ENCODE assay signal across 11 mouse cellular contexts in genomic region chr10:46072550-46073470, GRCm38 (mm10).
DNase-seq lines count a peak whose midpoint lies in the region; ATAC-seq and TF ChIP-seq lines count a peak whose summit lies in the region.
"Had no signal": no experiment of that assay in that cellular context is flagged by ENCODE, and none has a peak within 500 bp of the region (broad histone marks: within the 10 kb centered on the region; RNA-seq: fewer than 3 reads in every experiment).

No protein-coding gene starts in this region.

- no peak overlapping the region for H3K4me3 ChIP-seq in hindbrain, embryonic 13.5 days
- no peak overlapping the region for H3K4me3 ChIP-seq in midbrain, embryonic 16.5 days (ENCODE audit: low read depth, low read length)
- no peak overlapping the region for H3K4me3 ChIP-seq in liver, postnatal 0 days (ENCODE audit: low read depth, low read length)
- H3K4me3 ChIP-seq: embryonic facial prominence, embryonic 10.5 days had no signal

- H3K4me2 ChIP-seq in hindbrain, embryonic 13.5 days, result no peak overlapping the region
- H3K4me2 ChIP-seq in midbrain, embryonic 16.5 days (ENCODE audit: low read length), result no peak overlapping the region
- H3K4me2 ChIP-seq in liver, postnatal 0 days (ENCODE audit: low read depth, low read length), result no peak overlapping the region
- H3K4me2 ChIP-seq: lung, embryonic 14.5 days had no signal

- no peak for TF ChIP-seq CTCF in liver, postnatal 0 days (IDR thresholded peaks at IDR 0.05; ENCODE audit: low read depth)

- H3K36me3 ChIP-seq in hindbrain, embryonic 13.5 days, result no peaks in the 10 kb centered on the region
- H3K36me3 ChIP-seq in midbrain, embryonic 16.5 days (ENCODE audit: control insufficient read depth, insufficient read depth, low read length), result no peaks in the 10 kb centered on the region
- no peaks in the 10 kb centered on the region for H3K36me3 ChIP-seq in liver, postnatal 0 days (replicated peaks; ENCODE audit: insufficient read depth, low read length)
- H3K36me3 ChIP-seq: embryonic facial prominence, embryonic 10.5 days had no signal

- ATAC-seq in hindbrain, embryonic 13.5 days (ENCODE audit: low FRiP score), result peak; percentile 53; the same call in 1 of the 2 replicates
- ATAC-seq in midbrain, embryonic 16.5 days, result peak; percentile 61
- ATAC-seq in liver, postnatal 0 days, result no peak
- ATAC-seq: inflammation-experienced regulatory T-cells, adult 6 months had no signal

- H3K9ac ChIP-seq in hindbrain, embryonic 13.5 days, result no peak overlapping the region
- no peak overlapping the region for H3K9ac ChIP-seq in midbrain, embryonic 16.5 days (ENCODE audit: low read depth, low read length)
- H3K9ac ChIP-seq in liver, postnatal 0 days (replicated peaks), result no peak overlapping the region
- H3K9ac ChIP-seq: lung, embryonic 14.5 days had no signal

- H3K27ac ChIP-seq in hindbrain, embryonic 13.5 days, result peak overlapping the region; percentile 73
- peak overlapping the region; percentile 58 for H3K27ac ChIP-seq in midbrain, embryonic 16.5 days (ENCODE audit: low read length)
- H3K27ac ChIP-seq in liver, postnatal 0 days (ENCODE audit: low read depth), result no peak overlapping the region
- H3K27ac ChIP-seq: embryonic facial prominence, embryonic 10.5 days had no signal

- H3K4me1 ChIP-seq in hindbrain, embryonic 13.5 days (replicated peaks), result peaks cover 32% of the 10 kb centered on the region
- H3K4me1 ChIP-seq in midbrain, embryonic 16.5 days (ENCODE audit: control insufficient read depth, insufficient read depth, low read length), result peaks cover 15% of the 10 kb centered on the region
- H3K4me1 ChIP-seq in liver, postnatal 0 days (ENCODE audit: insufficient read depth), result no peaks in the 10 kb centered on the region

- peak; percentile 23 for DNase-seq in 416B (ENCODE audit: low read depth)
- peak; percentile 58 for DNase-seq in Muller cell, postnatal 12 days (ENCODE audit: inconsistent ontology term)
- DNase-seq in gastrocnemius, adult 8-10 months (ENCODE audit: low spot score in 2 of 2), result no peak
- no peak for DNase-seq in heart, postnatal 4 days
- DNase-seq in liver, postnatal 0 days, result no peak
- DNase-seq: adrenal gland, postnatal 25 days; lung, embryonic 14.5 days had no signal

- TF ChIP-seq EP300 in liver, postnatal 0 days (IDR thresholded peaks at IDR 0.05; ENCODE audit: low read depth), result no peak

- H3K27me3 ChIP-seq in hindbrain, embryonic 13.5 days, result no peaks in the 10 kb centered on the region
- no peaks in the 10 kb centered on the region for H3K27me3 ChIP-seq in midbrain, embryonic 16.5 days (ENCODE audit: control insufficient read depth, insufficient read depth, low read depth, low read length)
- H3K27me3 ChIP-seq in liver, postnatal 0 days (ENCODE audit: insufficient read depth, low read length), result no peaks in the 10 kb centered on the region

- no peaks in the 10 kb centered on the region for H3K9me3 ChIP-seq in hindbrain, embryonic 13.5 days
- no peaks in the 10 kb centered on the region for H3K9me3 ChIP-seq in midbrain, embryonic 16.5 days (replicated peaks; ENCODE audit: control insufficient read depth, low read length, poor library complexity, severe bottlenecking)
- H3K9me3 ChIP-seq in liver, postnatal 0 days (ENCODE audit: low read length), result no peaks in the 10 kb centered on the region
- H3K9me3 ChIP-seq: embryonic facial prominence, embryonic 10.5 days had no signal

- 54% methylated on average over 16 of the region's 16 CpGs for WGBS in hindbrain, embryonic 13.5 days
- WGBS in midbrain, embryonic 16.5 days, result 52% methylated on average over 16 of the region's 16 CpGs
- 71% methylated on average over 16 of the region's 16 CpGs for WGBS in liver, postnatal 0 days (ENCODE audit: insufficient replicate concordance)

Comparison
In these comparisons a context has a peak if more than half of its experiments do, and no peak if none do; other contexts are left out.
1. DNase-seq: peak in 416B (single experiment) and Muller cell, postnatal 12 days (single experiment); none in gastrocnemius, adult 8-10 months (0 of 2), heart, postnatal 4 days (single experiment) and liver, postnatal 0 days (single experiment).